In genomic region chr6:124900801-124901480, GRCm38 (mm10) we compare ENCODE assay signal across 9 mouse cellular contexts. TPM values are rescaled to one million over a fixed set of nuclear protein-coding genes. Genes with fewer than 3 reads are reported as not detected.
A peak's percentile ranks its signal among the peaks of the same experiment; 100 is the strongest.
DNase-seq lines count a peak whose midpoint lies in the region; ATAC-seq and TF ChIP-seq lines count a peak whose summit lies in the region.
"Had no signal": no experiment of that assay in that cellular context is flagged by ENCODE, and none has a peak within 500 bp of the region (broad histone marks: within the 10 kb centered on the region; RNA-seq: fewer than 3 reads in every experiment).

No protein-coding gene starts in this region.

- no peak overlapping the region for H3K9ac ChIP-seq in heart, embryonic 15.5 days

- H3K36me3 ChIP-seq in kidney, adult 2 months (ENCODE audit: control insufficient read depth, insufficient read depth, low read length): no peaks in the 10 kb centered on the region
- H3K36me3 ChIP-seq in heart, embryonic 15.5 days: no peaks in the 10 kb centered on the region

- peak; percentile 47 for DNase-seq in kidney, adult 2 months
- no peak for DNase-seq in kidney, adult 11 months
- DNase-seq in spleen, postnatal 36 days (ENCODE audit: low spot score in 2 of 2): peak; percentile 49 to 61
- DNase-seq in spleen, postnatal 14 days (ENCODE audit: low spot score in 2 of 2): no peak
- peak; percentile 71 for DNase-seq in thymus, postnatal 25 days
- DNase-seq in adrenal gland, adult 18-20 months (ENCODE audit: low spot score in 2 of 2): no peak
- no peak for DNase-seq in adipocyte (ENCODE audit: low spot score)

- H3K4me3 ChIP-seq in kidney, adult 2 months (ENCODE audit: insufficient read depth, low read depth, low read length): no peak overlapping the region
- H3K4me3 ChIP-seq in heart, embryonic 15.5 days: no peak overlapping the region
- H3K4me3 ChIP-seq: layer of hippocampus, adult 2 months had no signal

- no peaks in the 10 kb centered on the region for H3K9me3 ChIP-seq in heart, embryonic 15.5 days (replicated peaks)

- no peaks in the 10 kb centered on the region for H3K27me3 ChIP-seq in kidney, adult 2 months (replicated peaks; ENCODE audit: control insufficient read depth, insufficient read depth, low read length)
- no peaks in the 10 kb centered on the region for H3K27me3 ChIP-seq in heart, embryonic 15.5 days

- H3K27ac ChIP-seq in kidney, adult 2 months (ENCODE audit: insufficient read depth, low read depth, low read length): no peak overlapping the region
- H3K27ac ChIP-seq in heart, embryonic 15.5 days: peak overlapping the region; percentile 18; the same call in 1 of the 2 replicates
- H3K27ac ChIP-seq: layer of hippocampus, adult 2 months had no signal

- peaks cover 7% of the 10 kb centered on the region; the same call in 1 of the 2 replicates for H3K4me1 ChIP-seq in kidney, adult 2 months (ENCODE audit: control insufficient read depth, insufficient read depth, low read length)
- peaks cover 11% of the 10 kb centered on the region for H3K4me1 ChIP-seq in heart, embryonic 15.5 days (replicated peaks)

- no peak overlapping the region for H3K4me2 ChIP-seq in heart, embryonic 15.5 days

- no peak for TF ChIP-seq POLR2A in kidney, adult 2 months (IDR thresholded peaks at IDR 0.05; ENCODE audit: low read depth, low read length)

- no peak for TF ChIP-seq CTCF in kidney, adult 2 months (conservative IDR thresholded peaks at IDR 0.05; ENCODE audit: insufficient read depth, insufficient read length, low read depth, low read length)

- WGBS in kidney, adult 2 months: 74% methylated on average over 10 of the region's 10 CpGs
- WGBS in heart, embryonic 15.5 days: 30% methylated on average over 10 of the region's 10 CpGs

- no peak for ATAC-seq in heart, embryonic 15.5 days (replicated peaks; ENCODE audit: insufficient number of reproducible peaks, insufficient read depth, low FRiP score, low read depth)

RNA-seq across cellular contexts. Expression of gene Lag3, which starts 10.6 kb away (rescaled TPM):
- polyA plus RNA-seq in kidney, adult 2 months (2012; rRNA removed): 0.80 and 1.5 TPM in 2 replicates
- polyA plus RNA-seq in heart, embryonic 15.5 days (2015; fragmentation: Nextera tagmentation; extraction: Ambion mirVana): 1.2 and 1.7 TPM in 2 replicates
- 1 to 10 TPM; 1.4 to 2.6 TPM for total RNA-seq in adrenal gland, adult 18-20 months (2021)

RNA-seq across cellular contexts. Expression of gene Cd4, which starts 12.9 kb away (rescaled TPM):
- polyA plus RNA-seq in kidney, adult 2 months (2012; rRNA removed): 0.57 and 4.3 TPM in 2 replicates
- polyA plus RNA-seq in heart, embryonic 15.5 days (2015; fragmentation: Nextera tagmentation; extraction: Ambion mirVana): 0.05 and 0.68 TPM in 2 replicates
- total RNA-seq in adrenal gland, adult 18-20 months (2021): 1 to 10 TPM in 1 of 2 experiments, under 1 TPM in 1; 0.36 to 1.8 TPM

RNA-seq across cellular contexts. Expression of gene Ptms, which starts 19.0 kb away (rescaled TPM):
- 1,732 and 2,839 TPM in 2 replicates for polyA plus RNA-seq in kidney, adult 2 months (2012; rRNA removed)
- polyA plus RNA-seq in heart, embryonic 15.5 days (2015; fragmentation: Nextera tagmentation; extraction: Ambion mirVana): 255 and 294 TPM in 2 replicates
- 100 to 1,000 TPM; 770 to 874 TPM for total RNA-seq in adrenal gland, adult 18-20 months (2021)

RNA-seq across cellular contexts. Expression of gene Mlf2, which starts 30.2 kb away (rescaled TPM):
- polyA plus RNA-seq in kidney, adult 2 months (2012; rRNA removed): 402 and 403 TPM in 2 replicates
- 358 and 371 TPM in 2 replicates for polyA plus RNA-seq in heart, embryonic 15.5 days (2015; fragmentation: Nextera tagmentation; extraction: Ambion mirVana)
- total RNA-seq in adrenal gland, adult 18-20 months (2021): 100 to 1,000 TPM; 298 to 321 TPM

RNA-seq across cellular contexts. Expression of gene Gpr162, which starts 37.2 kb away (rescaled TPM):
- 4.0 and 5.6 TPM in 2 replicates for polyA plus RNA-seq in kidney, adult 2 months (2012; rRNA removed)
- 2.2 and 2.4 TPM in 2 replicates for polyA plus RNA-seq in heart, embryonic 15.5 days (2015; fragmentation: Nextera tagmentation; extraction: Ambion mirVana)
- total RNA-seq in adrenal gland, adult 18-20 months (2021): 1 to 10 TPM in 1 of 2 experiments, under 1 TPM in 1; 0.76 to 1.8 TPM

Comparison
In these comparisons a context has a peak if more than half of its experiments do, and no peak if none do; other contexts are left out.
1. DNase-seq: peak in kidney, adult 2 months (single experiment), spleen, postnatal 36 days (2 of 2) and thymus, postnatal 25 days (single experiment); none in kidney, adult 11 months (single experiment), spleen, postnatal 14 days (0 of 2), adrenal gland, adult 18-20 months (0 of 2) and adipocyte (single experiment).